Mouse (Mus musculus) intestine, embryonic 16.5 days (tissue): ENCODE results near the gene Rnf181. TPM values are rescaled to one million over a fixed set of nuclear protein-coding genes. Genes with fewer than 3 reads are reported as not detected.

Source experiments
- ATAC-seq: fragments of 200-750 bp; cut with Nextera tagmentation; 2 replicates; pipeline ENCODE4 v1.8.0; 2017; ENCODE audit warnings: moderate TSS enrichment, moderate library complexity
- H3K27ac ChIP-seq: fragments of 300-500 bp; sonication (generic); 2 replicates; pipeline ENCODE4 v1.5.1; 2014; ENCODE audit warnings: mild to moderate bottlenecking, low read length
- H3K27me3 ChIP-seq: fragments of 300-500 bp; sonication (generic); replicated peaks from 2 replicates; pipeline ENCODE4 v1.6.1; 2014; ENCODE audit warnings: low read length, control low read depth, mixed read lengths; ENCODE audit not compliant: control insufficient read depth, insufficient read depth
- H3K36me3 ChIP-seq: fragments of 300-500 bp; sonication (generic); 2 replicates; pipeline ENCODE4 v1.6.1; 2014; ENCODE audit warnings: low read length, control low read depth; ENCODE audit not compliant: control insufficient read depth, insufficient read depth
- H3K4me1 ChIP-seq: fragments of 300-500 bp; sonication (generic); 2 replicates; pipeline ENCODE4 v1.6.1; 2014; ENCODE audit warnings: low read length, control low read depth, mixed read lengths; ENCODE audit not compliant: control insufficient read depth, insufficient read depth
- H3K4me2 ChIP-seq: fragments of 300-500 bp; sonication (generic); 2 replicates; pipeline ENCODE4 v1.6.1; 2014; ENCODE audit warnings: low read depth, low read length, control low read depth
- H3K4me3 ChIP-seq: fragments of 300-500 bp; sonication (generic); 2 replicates; pipeline ENCODE4 v1.5.1; 2014; ENCODE audit warnings: mild to moderate bottlenecking, low read length
- H3K9ac ChIP-seq: fragments of 300-500 bp; sonication (generic); 2 replicates; pipeline ENCODE4 v1.6.1; 2014; ENCODE audit warnings: low read depth, low read length
- H3K9me3 ChIP-seq: fragments of 300-500 bp; sonication (generic); 2 replicates; pipeline ENCODE4 v1.6.1; 2016; ENCODE audit warnings: low read length, control low read depth; ENCODE audit not compliant: control insufficient read depth
- WGBS: fragments of 180-500 bp; shearing (Covaris S2); extraction: QIAGEN DNeasy Blood & Tissue Kit; methylation state at CpG from one replicate; pipeline ENCODE4 v1.1.7; 2014; 5-methylcytosine and 5-hydroxymethylcytosine counted together
- polyA plus RNA-seq: library from polyadenylated mRNA; unstranded; fragments of >200 nt; fragmentation: Nextera tagmentation; extraction: Ambion mirVana; gene quantifications from 2 replicates; pipeline ENCODE4 v1.2.1, GENCODE M21; 2015

The Rnf181 gene
- polyA plus RNA-seq, 1 experiment from 2014 or later, result 159 TPM

- ATAC-seq, result peak; percentile 57
Measured at GRCm38 (mm10) chr6:72401875-72402274, 35.1 kb upstream of the Rnf181 start.

GRCm38 (mm10) chr6:72399967-72400366 lies 33.2 kb upstream of the Rnf181 start:
- H3K9me3 ChIP-seq, result no peaks in the 10 kb centered on the region
- H3K36me3 ChIP-seq, result no peaks in the 10 kb centered on the region
- no peaks in the 10 kb centered on the region for H3K4me1 ChIP-seq
- no peaks in the 10 kb centered on the region for H3K27me3 ChIP-seq
- 52% methylated on average over 2 of the region's 2 CpGs for WGBS
- no peak overlapping the region for H3K4me2 ChIP-seq
- ATAC-seq, result no peak
- H3K9ac ChIP-seq, result no peak overlapping the region
- no peak overlapping the region for H3K27ac ChIP-seq
- H3K4me3 ChIP-seq, result no peak overlapping the region

More at GRCm38 (mm10) chr6:72401875-72402274, 35.1 kb upstream of the Rnf181 start:
- no peak overlapping the region for H3K9ac ChIP-seq
- no peaks in the 10 kb centered on the region for H3K9me3 ChIP-seq
- H3K27ac ChIP-seq, result no peak overlapping the region
- no peaks in the 10 kb centered on the region for H3K27me3 ChIP-seq
- 19% methylated on average over 7 of the region's 7 CpGs for WGBS
- no peak overlapping the region for H3K4me2 ChIP-seq
- H3K4me1 ChIP-seq, result no peaks in the 10 kb centered on the region
- H3K36me3 ChIP-seq, result no peaks in the 10 kb centered on the region
- H3K4me3 ChIP-seq, result no peak overlapping the region

GRCm38 (mm10) chr6:72396837-72397251 lies 30.1 kb upstream of the Rnf181 start:
- no peak overlapping the region for H3K27ac ChIP-seq
- WGBS, result 75% methylated on average over 10 of the region's 10 CpGs
- H3K36me3 ChIP-seq, result no peaks in the 10 kb centered on the region
- no peak overlapping the region for H3K4me3 ChIP-seq
- H3K9me3 ChIP-seq, result no peaks in the 10 kb centered on the region
- ATAC-seq, result no peak
- H3K27me3 ChIP-seq, result no peaks in the 10 kb centered on the region
- H3K9ac ChIP-seq, result no peak overlapping the region
- no peak overlapping the region for H3K4me2 ChIP-seq
- no peaks in the 10 kb centered on the region for H3K4me1 ChIP-seq

- H3K4me2 ChIP-seq, result no peak overlapping the region
- no peak overlapping the region for H3K4me3 ChIP-seq
- no peak overlapping the region for H3K27ac ChIP-seq
- H3K36me3 ChIP-seq, result no peaks in the 10 kb centered on the region; the same call in 1 of the 2 replicates
- no peak overlapping the region for H3K9ac ChIP-seq
- H3K27me3 ChIP-seq, result no peaks in the 10 kb centered on the region
- peaks cover 24% of the 10 kb centered on the region for H3K4me1 ChIP-seq
- no peaks in the 10 kb centered on the region for H3K9me3 ChIP-seq
- no peak for ATAC-seq
- 93% methylated on average over 5 of the region's 5 CpGs for WGBS
Measured at GRCm38 (mm10) chr6:72392341-72392740, 25.6 kb upstream of the Rnf181 start.

GRCm38 (mm10) chr6:72390795-72391521 lies 24.2 kb upstream of the Rnf181 start:
- Histone ChIP-seq H3K4me3 (peak overlapping the region; percentile 56), H3K9me3 (no peaks in the 10 kb centered on the region), H3K27ac (peak overlapping the region; percentile 93), H3K9ac (peak overlapping the region; percentile 87), H3K4me1 (peaks cover 24% of the 10 kb centered on the region), H3K4me2 (peak overlapping the region; percentile 81), H3K27me3 (no peaks in the 10 kb centered on the region), H3K36me3 (peaks cover 4% of the 10 kb centered on the region)
- peak; percentile 57 for ATAC-seq
- 13% methylated on average over 12 of the region's 12 CpGs for WGBS

GRCm38 (mm10) chr6:72389941-72390771 lies 23.4 kb upstream of the Rnf181 start, which contains the start of gene Vamp8:
TSS of gene Vamp8 (minus strand) at chr6:72390703.
- Histone ChIP-seq H3K27ac (peak within 1 kb of the TSS; percentile 93), H3K9ac (peak within 1 kb of the TSS; percentile 87), H3K9me3 (no peaks in the 10 kb centered on the region), H3K36me3 (peaks cover 6% of the 10 kb centered on the region), H3K4me3 (peak within 1 kb of the TSS; percentile 56), H3K27me3 (no peaks in the 10 kb centered on the region), H3K4me1 (peaks cover 24% of the 10 kb centered on the region), H3K4me2 (peak within 1 kb of the TSS; percentile 81)
- ATAC-seq, result peak; percentile 90
- WGBS, result 1% methylated on average over 33 of the region's 33 CpGs

- H3K27me3 ChIP-seq, result no peaks in the 10 kb centered on the region
- 11% methylated on average over 13 of the region's 13 CpGs for WGBS
- peak overlapping the region; percentile 87 for H3K9ac ChIP-seq
- H3K27ac ChIP-seq, result peak overlapping the region; percentile 93
- H3K4me1 ChIP-seq, result peaks cover 24% of the 10 kb centered on the region
- peak overlapping the region; percentile 56 for H3K4me3 ChIP-seq
- H3K4me2 ChIP-seq, result peak overlapping the region; percentile 81
- H3K9me3 ChIP-seq, result no peaks in the 10 kb centered on the region
- peak; percentile 78 for ATAC-seq
- peaks cover 9% of the 10 kb centered on the region for H3K36me3 ChIP-seq
Measured at GRCm38 (mm10) chr6:72389471-72389940, 22.8 kb upstream of the Rnf181 start.

- Histone ChIP-seq H3K4me3 (peak overlapping the region; percentile 56), H3K4me2 (peak overlapping the region; percentile 81), H3K27me3 (no peaks in the 10 kb centered on the region), H3K9ac (peak overlapping the region; percentile 87), H3K9me3 (no peaks in the 10 kb centered on the region), H3K4me1 (peaks cover 24% of the 10 kb centered on the region), H3K36me3 (peaks cover 9% of the 10 kb centered on the region), H3K27ac (0 out of 2 replicates have a peak overlapping the region, but pooled peaks have one; percentile 93)
- 76% methylated on average over 6 of the region's 6 CpGs for WGBS
- no peak for ATAC-seq
Measured at GRCm38 (mm10) chr6:72388791-72389329, 22.1 kb upstream of the Rnf181 start.

GRCm38 (mm10) chr6:72388266-72388665 lies 21.5 kb upstream of the Rnf181 start:
- H3K27ac ChIP-seq, result no peak overlapping the region
- peaks cover 24% of the 10 kb centered on the region for H3K4me1 ChIP-seq
- H3K27me3 ChIP-seq, result no peaks in the 10 kb centered on the region
- H3K4me2 ChIP-seq, result no peak overlapping the region
- 64% methylated on average over 10 of the region's 10 CpGs for WGBS
- ATAC-seq, result no peak
- peaks cover 9% of the 10 kb centered on the region for H3K36me3 ChIP-seq
- no peak overlapping the region; the same call in 1 of the 2 replicates for H3K4me3 ChIP-seq
- H3K9ac ChIP-seq, result no peak overlapping the region
- no peaks in the 10 kb centered on the region for H3K9me3 ChIP-seq
